Mouse (Mus musculus) cerebellum, adult 9-10 months (tissue): ENCODE results near the gene Maml3.

Experiments used
- DNase-seq: peaks from one replicate; pipeline ENCODE4 v3.0.0; 2022

The Maml3 gene

DNA sequence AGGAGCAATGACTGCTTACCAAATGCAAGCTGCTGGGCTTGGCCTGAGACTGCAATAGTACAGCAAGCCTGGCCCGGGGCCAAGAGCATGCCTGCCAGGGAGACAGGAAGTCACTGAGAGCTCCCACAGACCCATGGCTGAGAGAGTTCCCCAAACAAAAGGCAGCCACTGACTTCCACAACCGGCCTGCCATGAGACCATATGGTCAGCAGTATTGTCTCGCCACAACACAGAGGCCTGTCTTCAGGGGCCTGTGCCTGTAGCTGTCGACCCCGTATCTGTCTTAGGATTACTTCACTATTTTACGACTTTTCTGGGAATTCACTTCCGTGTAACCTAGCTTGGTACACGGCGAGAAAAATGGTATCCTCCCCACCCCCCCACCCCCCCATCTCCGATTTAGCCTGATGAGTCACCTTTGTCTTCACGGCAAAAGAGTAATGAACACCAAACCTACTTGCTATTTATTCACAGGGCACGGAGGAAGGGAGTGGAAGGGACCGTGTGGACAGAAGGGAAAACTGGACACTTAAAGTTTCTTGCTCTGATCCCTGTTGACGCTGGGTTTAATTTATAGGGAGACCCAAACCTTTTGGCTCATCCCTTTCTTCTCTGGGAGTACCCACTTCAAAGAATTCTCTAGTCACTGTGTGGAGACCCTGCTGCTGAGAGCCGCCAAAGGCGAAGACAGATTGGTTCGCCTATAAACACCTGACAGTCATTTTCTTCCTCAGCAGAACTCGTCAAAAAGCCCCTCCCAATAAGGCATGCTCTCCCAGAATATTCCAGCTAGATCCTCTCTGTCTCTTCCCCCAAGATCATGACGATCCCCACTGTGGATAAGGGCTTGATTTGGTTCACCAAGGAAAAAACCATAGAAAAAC is 16.2 kb downstream of the Maml3 start:
- DNase-seq: peak; percentile 100

DNA sequence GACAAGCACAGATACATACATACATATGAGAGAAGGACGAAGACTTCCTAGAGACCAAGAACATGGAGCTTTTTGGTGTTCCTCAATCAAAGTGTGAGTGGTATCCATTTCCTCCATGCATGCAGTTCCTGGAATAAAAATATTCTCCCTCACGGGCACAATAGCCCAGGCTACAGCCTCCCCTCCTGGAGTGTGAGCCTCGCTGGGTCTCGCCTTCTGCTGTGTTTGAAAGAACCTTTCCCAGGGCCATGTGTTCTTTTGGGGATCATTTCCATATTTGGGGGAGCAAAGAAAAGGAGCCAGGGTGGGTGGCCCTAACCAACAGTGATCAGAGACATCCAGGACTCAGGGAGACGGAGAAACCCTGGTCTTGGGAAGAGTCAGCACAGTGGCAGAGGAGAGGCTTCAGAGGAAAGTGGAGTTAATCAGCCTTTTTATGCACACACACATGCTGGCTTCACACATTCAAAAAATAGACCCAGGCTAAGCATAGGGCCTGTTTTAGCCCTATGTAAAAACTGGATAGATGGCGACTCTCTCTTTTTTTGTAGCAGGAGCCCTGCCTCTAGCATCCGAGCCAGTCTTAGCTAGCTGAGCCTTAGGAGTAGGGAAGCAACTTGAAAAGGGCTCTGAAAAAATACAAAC is 17.1 kb downstream of the Maml3 start:
- no peak for DNase-seq

DNA sequence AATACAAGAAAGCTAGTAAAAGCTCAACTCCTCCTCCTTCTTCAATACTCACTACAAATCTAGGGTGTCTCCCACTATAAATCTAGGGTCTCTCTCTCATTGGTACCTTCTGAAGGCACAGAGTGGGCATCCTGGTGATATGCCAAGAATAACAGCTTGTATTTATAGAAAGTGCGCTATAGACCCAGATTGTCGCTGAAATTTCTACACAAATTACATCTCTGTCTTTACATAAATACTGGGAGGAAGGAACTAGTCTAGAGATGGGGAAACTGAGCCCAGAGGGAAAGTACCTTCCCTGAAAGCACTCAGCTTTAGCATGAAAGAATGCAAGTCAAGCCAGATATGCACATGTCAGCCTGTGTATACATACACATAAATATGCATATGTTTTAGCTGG is 26.1 kb downstream of the Maml3 start:
- no peak for DNase-seq

DNA sequence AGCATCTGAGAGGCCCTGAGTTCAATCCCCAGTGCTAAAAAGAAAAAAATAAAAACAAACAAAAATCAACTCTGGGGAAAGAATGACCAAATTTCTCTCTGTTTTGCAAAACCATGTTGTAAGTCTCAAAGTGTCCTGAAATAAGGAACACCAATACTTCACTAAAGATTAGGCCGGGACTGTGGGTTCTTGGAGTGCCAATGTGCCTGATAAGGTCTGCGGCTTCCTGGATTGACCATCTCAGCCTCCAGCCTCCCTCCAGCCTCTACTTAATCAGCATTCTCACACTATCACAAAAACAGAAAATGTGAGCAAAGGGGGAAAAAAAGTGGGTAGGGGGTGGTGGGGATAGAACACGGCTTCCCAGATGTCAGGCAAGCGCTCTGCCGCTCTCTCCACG is 30.9 kb downstream of the Maml3 start:
- no peak for DNase-seq

GRCm38 (mm10) chr3:52071996-52072395 is 32.9 kb downstream of the Maml3 start:
- no peak for DNase-seq

- no peak for DNase-seq
Observed at GRCm38 (mm10) chr3:52070163-52070478, 34.8 kb downstream of the Maml3 start.

DNA sequence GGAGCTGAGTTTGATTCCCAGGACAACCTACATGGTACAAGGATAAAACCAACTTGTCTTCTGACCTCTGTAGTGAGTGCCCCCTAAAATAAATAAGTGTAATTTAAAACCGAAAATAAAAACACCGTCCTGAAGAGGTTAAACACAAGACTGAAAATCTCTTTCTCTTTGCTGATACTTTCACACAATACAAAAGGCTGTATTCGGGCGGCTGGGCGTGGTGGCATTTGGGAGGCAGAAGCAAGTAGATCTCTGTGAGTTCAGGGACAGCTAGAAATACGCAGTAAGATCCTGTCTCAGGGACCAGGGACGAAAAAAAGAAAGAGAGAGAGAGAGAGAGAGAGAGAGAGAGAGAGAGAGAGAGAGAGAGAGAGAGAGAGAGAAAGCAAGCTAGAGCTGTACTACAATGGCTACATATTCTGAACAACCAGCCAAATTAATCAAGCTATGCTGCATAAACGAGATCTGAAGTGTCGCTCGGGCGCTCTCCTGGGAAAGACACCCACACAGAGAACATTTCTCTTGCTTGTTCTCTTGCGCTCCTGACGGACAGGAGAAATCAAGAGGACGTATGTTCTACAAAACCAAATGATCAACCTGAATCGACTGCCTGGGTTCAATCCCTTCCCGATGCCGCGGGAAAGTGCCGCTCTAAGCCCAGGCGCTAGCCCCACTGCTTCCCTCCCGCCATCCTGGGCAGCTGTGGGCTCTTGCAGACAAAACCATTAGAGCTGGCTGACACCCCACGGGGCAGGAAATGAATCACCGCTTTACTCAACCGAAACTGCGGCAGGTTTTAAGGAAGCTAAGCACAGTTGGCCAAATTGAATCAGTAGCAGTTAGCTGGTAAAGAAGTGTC is 35.3 kb downstream of the Maml3 start:
- DNase-seq: peak; percentile 73

DNA sequence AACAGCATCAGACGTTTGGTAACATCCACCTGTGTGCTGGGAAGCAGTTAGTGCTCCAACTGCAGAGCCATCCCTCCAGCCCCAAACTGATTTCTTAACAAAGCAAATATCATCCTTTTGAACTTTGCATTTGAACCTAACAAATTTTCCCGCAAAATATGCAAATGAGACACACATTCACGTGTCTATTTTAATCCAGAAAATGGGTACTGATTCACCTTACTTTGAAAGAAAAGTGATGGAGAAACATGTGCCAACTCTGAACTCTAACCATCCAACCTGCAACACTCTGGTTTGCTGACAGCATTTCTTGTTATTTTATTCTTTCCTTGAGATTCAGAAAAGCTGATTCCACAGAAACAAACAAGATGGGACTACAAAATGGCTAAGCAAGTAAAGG is 36.0 kb downstream of the Maml3 start:
- DNase-seq: no peak

- DNase-seq: no peak
Observed at GRCm38 (mm10) chr3:52067181-52067580, 37.7 kb downstream of the Maml3 start.

GRCm38 (mm10) chr3:52066142-52066541 is 38.7 kb downstream of the Maml3 start:
- DNase-seq: no peak

- DNase-seq: no peak
Observed at GRCm38 (mm10) chr3:52063261-52063655, 41.6 kb downstream of the Maml3 start.

- no peak for DNase-seq
Observed at GRCm38 (mm10) chr3:52062389-52063260, 42.3 kb downstream of the Maml3 start.

- DNase-seq: peak; percentile 62
Observed at GRCm38 (mm10) chr3:52061472-52062388, 43.1 kb downstream of the Maml3 start.

- DNase-seq: no peak
Observed at GRCm38 (mm10) chr3:52060886-52061285, 44.0 kb downstream of the Maml3 start.

DNA sequence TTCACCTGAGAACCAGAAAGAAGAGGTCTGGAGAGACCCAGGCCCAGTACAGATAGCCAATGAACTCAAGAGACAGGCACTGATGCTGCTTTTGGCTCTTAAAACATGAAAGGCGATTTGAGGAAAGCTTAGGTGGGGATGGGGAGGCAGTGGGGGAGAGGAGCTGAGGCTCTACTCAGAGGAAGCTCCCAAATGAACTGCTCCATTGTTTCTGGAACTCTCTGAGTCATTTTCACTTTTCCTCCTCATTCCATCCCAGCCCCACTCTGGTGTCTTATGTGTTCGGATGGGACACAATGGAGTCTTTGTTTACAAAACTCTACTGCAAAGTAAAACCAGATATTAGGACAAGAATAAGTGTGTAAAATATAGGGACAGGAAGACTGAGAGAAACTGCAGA is 53.1 kb downstream of the Maml3 start:
- no peak for DNase-seq

- no peak for DNase-seq
Observed at GRCm38 (mm10) chr3:52048082-52048481, 56.8 kb downstream of the Maml3 start.

DNA sequence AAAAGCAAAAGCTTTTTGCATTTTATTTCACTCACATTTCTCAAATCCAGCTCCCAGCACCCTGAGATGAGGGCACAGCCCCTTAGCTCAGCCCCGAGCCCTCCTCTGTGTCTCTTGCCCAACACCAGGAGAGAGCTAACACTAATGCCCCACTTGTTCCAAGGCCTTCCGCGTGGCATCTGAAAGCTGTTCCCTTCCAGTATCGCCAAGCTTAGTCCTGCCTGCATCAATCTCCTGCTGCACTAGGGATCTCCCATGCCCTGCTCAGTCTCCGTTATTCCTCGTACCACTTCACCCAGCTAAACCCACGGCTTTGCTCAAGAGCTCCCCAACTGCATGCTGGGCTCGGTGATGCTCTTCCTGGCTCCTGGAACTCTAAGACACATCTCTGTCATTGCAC is 57.3 kb downstream of the Maml3 start:
- DNase-seq: no peak

- peak; percentile 95 for DNase-seq
Observed at GRCm38 (mm10) chr3:52046895-52047372, 57.9 kb downstream of the Maml3 start.

GRCm38 (mm10) chr3:52046027-52046700 is 58.7 kb downstream of the Maml3 start:
- DNase-seq: peak; percentile 90

DNA sequence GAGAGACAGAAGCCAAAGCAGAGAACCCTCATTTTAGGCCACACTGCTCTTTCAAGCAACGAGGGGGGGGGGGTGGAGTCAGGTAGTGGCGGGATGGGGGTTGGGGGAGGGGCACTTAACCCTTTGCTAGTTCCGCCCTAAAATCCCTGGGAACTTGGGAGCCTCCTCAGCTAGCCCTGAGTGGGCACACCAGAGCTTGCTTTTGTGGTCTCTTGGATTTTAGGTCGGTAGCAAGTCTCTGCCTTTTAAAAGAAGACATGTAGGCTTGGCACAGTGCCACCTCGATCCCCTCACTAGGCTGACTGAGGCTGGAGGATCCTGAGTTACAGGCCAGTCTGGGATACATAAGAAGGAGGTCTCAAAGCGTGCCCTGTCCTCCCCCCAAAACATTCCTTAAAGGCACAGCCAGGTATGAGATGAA is 59.6 kb downstream of the Maml3 start:
- peak; percentile 69 for DNase-seq

DNA sequence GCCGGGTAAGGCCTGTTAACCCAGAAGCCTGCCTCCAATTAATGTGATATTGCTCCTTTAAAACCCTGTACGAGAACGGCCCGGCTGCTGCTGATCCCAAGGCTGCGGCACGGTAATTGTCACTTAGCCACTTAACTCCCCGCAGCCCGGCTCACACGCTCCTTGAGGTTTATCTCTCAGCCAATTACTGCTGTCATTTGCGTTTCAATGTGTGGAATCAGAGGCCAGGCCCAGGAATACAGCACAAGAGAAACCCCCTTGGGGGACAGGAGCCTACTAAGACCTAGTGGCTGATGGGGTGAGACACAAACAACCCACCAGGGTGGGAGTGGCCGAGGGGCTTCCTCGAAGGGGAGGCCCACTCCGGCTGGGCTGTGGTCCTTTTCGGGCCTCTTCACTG is 60.2 kb downstream of the Maml3 start:
- peak; percentile 55 for DNase-seq
